Mouse (Mus musculus) kidney, embryonic 15.5 days (tissue): ENCODE data around the gene Lat. TPM values are rescaled to one million over a fixed set of nuclear protein-coding genes. Genes with fewer than 3 reads are reported as not detected.
"Not testable (repeated sequence)": the region's sequence is repeated elsewhere in the genome, so short reads cannot be mapped to it uniquely, and the experiment has no call there.

Experiments used
- ATAC-seq: fragments of 200-750 bp; cut with Nextera tagmentation; replicated peaks from 2 replicates; pipeline ENCODE4 v1.8.0; 2017; ENCODE audit warnings: moderate TSS enrichment; ENCODE audit not compliant: low FRiP score
- H3K27ac ChIP-seq: fragments of 300-500 bp; sonication (generic); 2 replicates; pipeline ENCODE4 v1.5.1; 2015; ENCODE audit warnings: mild to moderate bottlenecking, inconsistent platforms
- H3K27me3 ChIP-seq: fragments of 300-500 bp; sonication (generic); 2 replicates; pipeline ENCODE4 v1.6.1; 2015; ENCODE audit warnings: inconsistent platforms
- H3K36me3 ChIP-seq: fragments of 300-500 bp; sonication (generic); 2 replicates; pipeline ENCODE4 v1.6.1; 2015; ENCODE audit warnings: inconsistent platforms
- H3K4me1 ChIP-seq: fragments of 300-500 bp; sonication (generic); 2 replicates; pipeline ENCODE4 v1.6.1; 2015; ENCODE audit warnings: inconsistent platforms
- H3K4me2 ChIP-seq: fragments of 300-500 bp; sonication (generic); 2 replicates; pipeline ENCODE4 v1.6.1; 2015; ENCODE audit warnings: moderate library complexity, mild to moderate bottlenecking, inconsistent platforms
- H3K4me3 ChIP-seq: fragments of 300-500 bp; sonication (generic); replicated peaks from 2 replicates; pipeline ENCODE4 v1.5.1; 2015; ENCODE audit warnings: mild to moderate bottlenecking, inconsistent platforms
- H3K9ac ChIP-seq: fragments of 300-500 bp; sonication (generic); 2 replicates; pipeline ENCODE4 v1.6.1; 2015; ENCODE audit warnings: mild to moderate bottlenecking, inconsistent platforms
- H3K9me3 ChIP-seq: fragments of 300-500 bp; sonication (generic); replicated peaks from 2 replicates; pipeline ENCODE4 v1.6.1; 2016; ENCODE audit warnings: inconsistent platforms
- WGBS: fragments of 180-500 bp; shearing (Covaris S2); methylation state at CpG from one replicate; pipeline ENCODE4 v1.1.7; 2015; ENCODE audit warnings: mixed read lengths; 5-methylcytosine and 5-hydroxymethylcytosine counted together
- polyA plus RNA-seq: library from polyadenylated mRNA; unstranded; fragments of >200 nt; fragmentation: Nextera tagmentation; extraction: Ambion mirVana; gene quantifications from 2 replicates; pipeline ENCODE4 v1.2.1, GENCODE M21; 2015

Gene Lat
- polyA plus RNA-seq, 1 experiment from 2014 or later, result 3.0 TPM

- no peaks in the 10 kb centered on the region for H3K27me3 ChIP-seq
- peak within 1 kb of the TSS; percentile 69 for H3K4me3 ChIP-seq
- peak; percentile 99 for ATAC-seq
- no peak within 1 kb of the TSS for H3K27ac ChIP-seq
- peaks cover 5% of the 10 kb centered on the region; the same call in 1 of the 2 replicates for H3K36me3 ChIP-seq
- peaks cover 7% of the 10 kb centered on the region for H3K4me1 ChIP-seq
- peak within 1 kb of the TSS; percentile 82 for H3K4me2 ChIP-seq
- WGBS, result under 1% methylated on average over 59 of the region's 59 CpGs
- H3K9ac ChIP-seq, result peak within 1 kb of the TSS; percentile 68
- H3K9me3 ChIP-seq, result no peaks in the 10 kb centered on the region
Observed at GRCm38 (mm10) chr7:126396298-126397119, 27.1 kb upstream of the Lat start, which contains the start of gene Nfatc2ip. Nfatc2ip (minus strand) TSS chr7:126396737.

- H3K27ac ChIP-seq, H3K27me3 ChIP-seq, H3K9me3 ChIP-seq, H3K4me1 ChIP-seq, H3K4me3 ChIP-seq, H3K9ac ChIP-seq, H3K4me2 ChIP-seq, ATAC-seq: not testable (repeated sequence)
- 85% methylated on average over 7 of the region's 7 CpGs for WGBS
- H3K36me3 ChIP-seq, result peaks cover 43% of the 10 kb centered on the region
Observed at GRCm38 (mm10) chr7:126392086-126392884, 22.9 kb upstream of the Lat start.

- Histone ChIP-seq H3K27me3 (no peaks in the 10 kb centered on the region), H3K36me3 (peaks cover 78% of the 10 kb centered on the region)
Observed at GRCm38 (mm10) chr7:126388185-126388584, 18.8 kb upstream of the Lat start.

GRCm38 (mm10) chr7:126383565-126383964 is 14.2 kb upstream of the Lat start:
- Histone ChIP-seq H3K4me1 (no peaks in the 10 kb centered on the region), H3K27me3 (no peaks in the 10 kb centered on the region), H3K4me2 (no peak overlapping the region), H3K4me3 (no peak overlapping the region), H3K36me3 (peaks cover 45% of the 10 kb centered on the region), H3K9ac (no peak overlapping the region), H3K27ac (no peak overlapping the region), H3K9me3 (no peaks in the 10 kb centered on the region)
- no peak for ATAC-seq
- WGBS, result 90% methylated on average over 5 of the region's 5 CpGs

More at GRCm38 (mm10) chr7:126388185-126388584, 18.8 kb upstream of the Lat start:
- no peak for ATAC-seq
- Histone ChIP-seq H3K4me1 (no peaks in the 10 kb centered on the region), H3K9ac (no peak overlapping the region), H3K4me3 (no peak overlapping the region), H3K27ac (no peak overlapping the region), H3K9me3 (no peaks in the 10 kb centered on the region), H3K4me2 (no peak overlapping the region)
- WGBS, result 92% methylated on average over 1 of the region's 1 CpGs

- H3K9ac ChIP-seq, result peak within 1 kb of the TSS; percentile 79
- no peaks in the 10 kb centered on the region for H3K9me3 ChIP-seq
- peak; percentile 97 for ATAC-seq
- H3K4me3 ChIP-seq, result peak within 1 kb of the TSS; percentile 88
- peaks cover 22% of the 10 kb centered on the region for H3K36me3 ChIP-seq
- peaks cover 20% of the 10 kb centered on the region for H3K4me1 ChIP-seq
- peak within 1 kb of the TSS; percentile 95 for H3K4me2 ChIP-seq
- H3K27me3 ChIP-seq, result no peaks in the 10 kb centered on the region
- H3K27ac ChIP-seq, result peak within 1 kb of the TSS; percentile 67
- WGBS, result under 1% methylated on average over 33 of the region's 33 CpGs
Observed at GRCm38 (mm10) chr7:126377278-126378158, 8.1 kb upstream of the Lat start, which contains the start of gene Spns1. Spns1 (minus strand) TSS chr7:126377450.

GRCm38 (mm10) chr7:126376903-126377277 is 7.5 kb upstream of the Lat start:
- Histone ChIP-seq H3K27ac (peak overlapping the region; percentile 29; the same call in 1 of the 2 replicates), H3K36me3 (peaks cover 28% of the 10 kb centered on the region)
- WGBS, result 2% methylated on average over 27 of the region's 27 CpGs

GRCm38 (mm10) chr7:126375012-126375411 is 5.6 kb upstream of the Lat start:
- no peak overlapping the region for H3K4me2 ChIP-seq
- H3K27ac ChIP-seq, result no peak overlapping the region
- peaks cover 20% of the 10 kb centered on the region for H3K4me1 ChIP-seq
- no peak overlapping the region for H3K4me3 ChIP-seq
- peaks cover 46% of the 10 kb centered on the region for H3K36me3 ChIP-seq
- H3K27me3 ChIP-seq, result no peaks in the 10 kb centered on the region
- H3K9me3 ChIP-seq, result no peaks in the 10 kb centered on the region
- WGBS, result 79% methylated on average over 5 of the region's 5 CpGs
- no peak overlapping the region for H3K9ac ChIP-seq
- no peak for ATAC-seq

More at GRCm38 (mm10) chr7:126376903-126377277, 7.5 kb upstream of the Lat start:
- ATAC-seq, result peak; percentile 78
- no peaks in the 10 kb centered on the region for H3K9me3 ChIP-seq
- H3K4me1 ChIP-seq, result peaks cover 20% of the 10 kb centered on the region
- H3K27me3 ChIP-seq, result no peaks in the 10 kb centered on the region
- peak overlapping the region; percentile 79 for H3K9ac ChIP-seq
- H3K4me2 ChIP-seq, result peak overlapping the region; percentile 95
- peak overlapping the region; percentile 88 for H3K4me3 ChIP-seq

- Histone ChIP-seq H3K27me3 (no peaks in the 10 kb centered on the region), H3K9me3 (no peaks in the 10 kb centered on the region), H3K4me2 (no peak overlapping the region), H3K4me1 (peaks cover 21% of the 10 kb centered on the region), H3K9ac (no peak overlapping the region), H3K36me3 (peaks cover 51% of the 10 kb centered on the region), H3K27ac (no peak overlapping the region), H3K4me3 (no peak overlapping the region)
- ATAC-seq, result no peak
- 74% methylated on average over 6 of the region's 6 CpGs for WGBS
Observed at GRCm38 (mm10) chr7:126374526-126374925, 5.2 kb upstream of the Lat start.

GRCm38 (mm10) chr7:126373007-126373406 is 3.6 kb upstream of the Lat start:
- no peaks in the 10 kb centered on the region for H3K9me3 ChIP-seq
- no peak for ATAC-seq
- WGBS, result 83% methylated on average over 9 of the region's 9 CpGs
- peaks cover 19% of the 10 kb centered on the region for H3K4me1 ChIP-seq
- no peak overlapping the region for H3K9ac ChIP-seq
- H3K4me2 ChIP-seq, result no peak overlapping the region
- H3K27me3 ChIP-seq, result no peaks in the 10 kb centered on the region
- H3K27ac ChIP-seq, result no peak overlapping the region
- H3K36me3 ChIP-seq, result peaks cover 52% of the 10 kb centered on the region
- H3K4me3 ChIP-seq, result no peak overlapping the region

- Histone ChIP-seq H3K4me2 (no peak overlapping the region), H3K4me1 (peaks cover 2% of the 10 kb centered on the region; the same call in 1 of the 2 replicates), H3K9me3 (no peaks in the 10 kb centered on the region), H3K4me3 (no peak overlapping the region), H3K27ac (no peak overlapping the region), H3K36me3 (peaks cover 52% of the 10 kb centered on the region), H3K9ac (no peak overlapping the region), H3K27me3 (no peaks in the 10 kb centered on the region)
- no peak for ATAC-seq
- 86% methylated on average over 8 of the region's 8 CpGs for WGBS
Observed at GRCm38 (mm10) chr7:126368367-126368766, 1.0 kb downstream of the Lat start.

- H3K4me1 ChIP-seq, result peaks cover 2% of the 10 kb centered on the region; the same call in 1 of the 2 replicates
- WGBS, result 82% methylated on average over 10 of the region's 10 CpGs
- H3K9me3 ChIP-seq, result no peaks in the 10 kb centered on the region
- no peak overlapping the region for H3K4me3 ChIP-seq
- no peak for ATAC-seq
- H3K4me2 ChIP-seq, result no peak overlapping the region
- peaks cover 45% of the 10 kb centered on the region for H3K36me3 ChIP-seq
- H3K9ac ChIP-seq, result no peak overlapping the region
- no peak overlapping the region for H3K27ac ChIP-seq
- no peaks in the 10 kb centered on the region for H3K27me3 ChIP-seq
Observed at GRCm38 (mm10) chr7:126367636-126368035, 1.7 kb downstream of the Lat start.
